Mouse (Mus musculus) spleen, postnatal 4 days (tissue): Measurements from ENCODE around the gene Cacna1a.
"Not testable (repeated sequence)": the region's sequence is repeated elsewhere in the genome, so short reads cannot be mapped to it uniquely, and the experiment has no call there.

Source experiments
- DNase-seq, 2 experiments: peaks; one replicate each; pipeline ENCODE4 v3.0.0; 2022; ENCODE audit warnings: low spot score in 2 of 2

The Cacna1a gene

DNA sequence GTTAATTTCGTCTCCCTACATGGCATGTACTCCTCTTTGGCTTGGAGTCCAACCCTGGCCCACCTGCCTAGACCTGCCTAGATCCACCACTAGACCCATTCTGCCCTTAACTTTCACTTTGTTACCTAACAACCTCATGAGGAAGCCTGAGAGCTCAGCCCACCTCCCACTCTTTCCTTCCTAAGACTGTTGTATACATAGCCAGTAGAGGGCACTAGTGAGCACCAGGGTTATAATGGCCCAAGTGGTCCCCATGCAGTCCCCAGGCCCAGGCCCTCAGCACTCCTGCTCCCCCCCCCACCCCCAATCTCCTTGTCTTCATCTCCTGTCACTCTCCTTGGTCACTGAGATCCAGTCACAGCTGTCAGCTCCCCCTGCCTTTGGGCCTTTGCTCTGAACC, 86.2 kb downstream of the Cacna1a start:
- DNase-seq, result no peak

GRCm38 (mm10) chr8:84477341-84477740, 89.1 kb downstream of the Cacna1a start:
- DNase-seq, result no peak

DNA sequence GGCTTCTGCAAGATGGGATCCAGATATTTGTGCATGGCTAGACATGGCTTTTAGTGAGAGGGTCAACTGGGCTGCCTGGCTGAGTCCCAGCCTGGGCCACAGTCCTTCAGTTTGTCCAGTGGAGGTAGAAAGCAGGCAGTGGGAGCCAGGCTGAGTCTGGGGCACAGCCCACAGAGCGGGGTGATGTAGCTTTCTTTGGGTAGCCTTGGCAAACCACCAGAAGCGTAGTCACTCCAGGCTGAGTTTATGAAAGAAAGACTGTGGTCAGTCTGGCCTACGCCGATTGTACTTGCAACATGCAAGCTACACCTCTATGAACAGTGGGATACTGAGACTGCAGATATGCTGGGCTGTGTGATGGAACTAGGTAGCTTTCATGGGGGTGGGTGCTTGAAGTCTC, 94.8 kb downstream of the Cacna1a start:
- no peak for DNase-seq

DNA sequence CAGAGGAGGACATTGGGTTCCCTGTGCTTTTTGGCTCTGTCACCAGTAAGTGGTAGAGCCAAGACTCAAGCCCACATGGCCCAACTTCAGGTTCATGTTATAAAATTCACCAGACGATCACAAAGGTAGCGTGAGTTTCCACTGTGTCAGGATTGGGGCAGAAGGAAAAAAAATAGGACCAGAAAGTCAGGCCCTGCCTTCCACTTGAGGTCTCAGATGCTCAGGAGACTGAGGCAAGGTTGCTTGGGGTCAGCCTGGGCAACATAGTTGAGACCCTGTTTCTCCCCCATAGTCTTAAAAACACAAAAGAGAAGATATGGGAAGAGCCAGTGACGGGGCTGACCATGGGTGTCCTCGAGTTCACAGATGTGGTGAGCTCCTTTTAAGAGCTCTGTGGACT, 97.1 kb downstream of the Cacna1a start:
- DNase-seq, result no peak

GRCm38 (mm10) chr8:84485864-84486263, 97.6 kb downstream of the Cacna1a start:
- DNase-seq, result no peak

GRCm38 (mm10) chr8:84489223-84489622, 101.0 kb downstream of the Cacna1a start:
- no peak for DNase-seq

- no peak for DNase-seq
Observed at GRCm38 (mm10) chr8:84494541-84495084, 106.4 kb downstream of the Cacna1a start.

DNA sequence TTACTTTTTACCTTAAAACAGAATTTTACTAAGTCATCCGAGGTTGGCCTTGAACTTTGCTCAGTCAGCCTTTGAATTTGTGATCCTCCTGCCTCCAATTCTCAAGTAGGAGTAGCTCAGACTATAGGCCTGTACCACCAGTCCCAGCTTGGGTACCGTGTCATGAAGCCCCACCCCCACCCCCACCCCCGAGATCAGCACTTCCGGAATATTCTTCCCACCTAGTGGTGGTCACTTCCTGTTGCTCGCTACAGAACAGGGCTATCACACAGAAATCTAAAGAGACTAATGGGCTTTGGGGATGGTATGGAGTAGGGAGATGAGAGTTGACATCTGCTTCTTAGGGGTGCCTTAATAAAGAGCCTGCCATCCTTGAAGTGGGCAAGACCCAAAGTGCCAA, 112.9 kb downstream of the Cacna1a start:
- DNase-seq, result no peak

- DNase-seq, result no peak
Observed at GRCm38 (mm10) chr8:84501671-84502308, 113.5 kb downstream of the Cacna1a start.

GRCm38 (mm10) chr8:84502638-84503037, 114.4 kb downstream of the Cacna1a start:
- DNase-seq, result no peak

- no peak for DNase-seq
Observed at GRCm38 (mm10) chr8:84507220-84507619, 119.0 kb downstream of the Cacna1a start.

GRCm38 (mm10) chr8:84509764-84510163, 121.5 kb downstream of the Cacna1a start:
- DNase-seq, result not testable (repeated sequence)

GRCm38 (mm10) chr8:84511621-84512020, 123.4 kb downstream of the Cacna1a start:
- DNase-seq, result no peak

DNA sequence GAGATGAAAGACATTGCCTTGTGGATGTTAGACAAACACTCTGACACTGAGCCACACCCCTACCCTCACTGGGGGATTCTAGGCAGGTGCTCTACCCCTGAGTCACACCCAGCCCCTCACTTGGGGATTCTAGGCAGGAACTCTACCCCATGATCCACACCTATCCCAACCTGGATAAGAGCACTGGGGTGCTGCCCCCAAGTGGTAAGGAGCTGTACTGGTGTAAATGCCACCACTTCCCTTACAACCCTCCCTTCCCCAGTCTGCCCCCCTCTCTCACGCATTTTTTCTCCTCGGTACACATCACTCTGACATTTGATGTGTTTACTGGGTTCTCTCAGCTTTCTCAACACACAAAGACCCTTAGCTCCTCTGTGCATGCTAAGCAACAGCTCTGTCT, 125.5 kb downstream of the Cacna1a start:
- no peak for DNase-seq

GRCm38 (mm10) chr8:84518180-84518579, 129.9 kb downstream of the Cacna1a start:
- no peak for DNase-seq

DNA sequence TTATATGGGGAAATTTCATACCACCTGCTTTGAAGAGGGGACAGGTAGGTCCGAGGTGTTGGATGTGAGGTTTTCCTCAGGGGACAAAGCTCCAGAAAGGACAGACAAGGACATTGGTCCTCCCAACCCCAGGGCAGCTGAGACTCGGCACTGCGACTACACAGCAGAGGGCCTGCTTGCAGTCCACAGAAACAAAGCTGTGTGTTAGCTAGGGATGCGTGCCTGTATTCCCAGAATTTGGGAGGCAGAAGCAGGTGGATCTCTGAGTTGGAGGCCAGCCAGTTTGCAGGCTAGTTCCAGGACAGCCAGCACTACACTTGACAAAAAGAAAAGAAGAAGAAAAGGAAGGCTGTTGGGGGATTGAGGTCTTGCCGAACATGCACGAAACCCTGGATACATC, 130.5 kb downstream of the Cacna1a start:
- no peak for DNase-seq

- no peak for DNase-seq
Observed at GRCm38 (mm10) chr8:84519767-84520626, 131.8 kb downstream of the Cacna1a start.

DNA sequence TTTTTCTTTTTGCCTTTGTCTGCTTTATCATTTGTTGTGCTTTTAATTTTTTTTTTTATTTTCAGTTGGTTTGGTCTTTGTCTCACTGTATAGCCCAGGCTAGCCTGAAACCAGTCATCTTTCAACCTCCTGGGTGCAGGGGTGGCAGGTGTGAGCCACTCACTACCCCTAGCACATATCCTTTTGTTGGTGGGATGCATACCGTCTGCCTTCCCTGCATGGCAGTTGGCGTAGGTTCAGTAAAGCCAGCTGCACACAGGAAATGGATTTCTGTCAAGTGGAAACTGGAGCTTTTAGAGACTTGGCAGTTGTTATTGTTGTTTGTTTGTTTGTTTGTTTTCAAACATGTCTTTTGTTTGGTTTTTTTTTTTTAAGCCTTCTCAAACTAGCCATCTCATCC, 132.8 kb downstream of the Cacna1a start:
- no peak for DNase-seq

DNA sequence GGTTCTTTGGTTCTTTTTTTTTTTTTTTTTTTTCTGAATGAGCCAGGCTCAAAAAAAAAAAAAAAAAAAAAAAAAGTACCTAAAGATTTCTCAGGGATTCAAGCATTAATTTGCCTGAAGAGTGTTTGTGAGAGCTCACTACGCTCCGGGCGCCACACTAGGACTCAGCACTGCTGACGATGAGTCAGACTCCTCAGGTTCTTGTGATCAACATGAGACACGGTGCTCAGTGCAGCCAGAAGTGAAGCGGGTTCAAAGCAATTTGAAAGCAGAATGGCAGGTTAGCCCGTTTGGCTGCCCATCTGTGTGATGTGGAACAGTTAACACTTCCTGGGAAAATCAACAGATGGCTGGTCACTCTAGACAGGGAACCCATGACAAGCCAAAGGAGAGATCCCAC, 139.8 kb downstream of the Cacna1a start:
- DNase-seq, result no peak

GRCm38 (mm10) chr8:84529548-84529947, 141.3 kb downstream of the Cacna1a start:
- DNase-seq, result no peak

- DNase-seq, result no peak
Observed at GRCm38 (mm10) chr8:84532725-84533124, 144.5 kb downstream of the Cacna1a start.

- no peak for DNase-seq
Observed at GRCm38 (mm10) chr8:84533341-84533740, 145.1 kb downstream of the Cacna1a start.

DNA sequence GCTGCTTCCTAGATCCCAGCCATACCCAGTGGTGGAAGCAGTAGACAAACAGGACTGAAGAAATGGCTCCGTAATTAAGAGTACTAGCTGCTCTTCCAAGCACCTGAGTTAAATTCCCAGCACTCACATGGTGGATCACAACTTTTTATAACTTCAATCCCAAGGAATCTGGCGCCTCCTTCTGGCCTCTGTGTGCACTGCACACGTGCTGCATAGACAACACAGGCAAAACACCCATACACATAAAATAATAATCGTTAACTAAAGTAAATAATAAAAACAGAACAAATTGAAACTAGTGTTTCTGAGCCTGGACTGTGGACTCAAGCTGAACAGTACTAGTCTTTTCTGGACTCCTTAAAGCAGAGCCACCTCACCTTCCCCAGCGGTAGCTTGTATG, 148.7 kb downstream of the Cacna1a start:
- DNase-seq, result no peak
